Mouse (Mus musculus): ENCODE measurements around the gene Numbl.

DNA sequence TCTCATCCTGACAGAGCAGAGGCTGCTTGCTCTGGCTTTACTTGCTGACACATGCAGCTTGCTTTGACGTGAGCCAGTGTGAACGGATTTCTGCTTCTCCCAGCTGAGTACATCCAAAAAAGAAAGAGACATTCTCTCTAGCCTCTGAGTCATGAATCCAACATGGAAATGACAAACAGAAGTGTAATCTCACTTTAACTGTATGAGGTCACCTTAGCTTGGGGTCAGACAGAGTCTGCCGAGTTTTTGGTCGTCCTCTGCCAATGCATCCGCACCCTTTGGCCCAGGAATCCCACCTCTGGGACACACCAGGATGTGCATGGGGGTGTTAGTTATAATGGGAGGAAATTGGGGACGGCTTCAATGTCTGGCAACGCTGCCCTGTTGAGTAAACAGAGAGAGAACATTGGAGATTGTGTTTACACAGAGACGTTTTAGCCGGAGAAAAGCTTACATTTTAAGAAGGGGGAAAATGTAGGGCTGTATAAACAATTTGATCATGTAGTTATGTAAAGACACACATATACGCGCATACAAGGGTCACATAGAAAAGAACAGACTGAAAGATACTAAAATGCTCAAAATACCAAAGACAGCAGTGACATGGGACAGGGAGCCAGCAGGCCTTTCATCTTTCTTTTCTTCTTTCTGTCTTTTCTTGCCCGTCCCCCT lies 33.7 kb downstream of the Numbl start:
- TF ChIP-seq CTCF (IDR thresholded peaks at IDR 0.05; ENCODE audit: low read depth), result no peak
- no peak for TF ChIP-seq EP300 (IDR thresholded peaks at IDR 0.05; ENCODE audit: low read depth)

All from heart, postnatal 0 days (tissue).